Mouse (Mus musculus): ENCODE measurements at regions not wholly inside any gene's neighbourhood (a gene's known extent, or its start where the extent isn't known, plus 50 kb on each side); places are given as distances from the start of the nearest gene placed in this dataset.
"Not testable (repeated sequence)": the region's sequence is repeated elsewhere in the genome, so short reads cannot be mapped to it uniquely, and the experiment has no call there.

DNA sequence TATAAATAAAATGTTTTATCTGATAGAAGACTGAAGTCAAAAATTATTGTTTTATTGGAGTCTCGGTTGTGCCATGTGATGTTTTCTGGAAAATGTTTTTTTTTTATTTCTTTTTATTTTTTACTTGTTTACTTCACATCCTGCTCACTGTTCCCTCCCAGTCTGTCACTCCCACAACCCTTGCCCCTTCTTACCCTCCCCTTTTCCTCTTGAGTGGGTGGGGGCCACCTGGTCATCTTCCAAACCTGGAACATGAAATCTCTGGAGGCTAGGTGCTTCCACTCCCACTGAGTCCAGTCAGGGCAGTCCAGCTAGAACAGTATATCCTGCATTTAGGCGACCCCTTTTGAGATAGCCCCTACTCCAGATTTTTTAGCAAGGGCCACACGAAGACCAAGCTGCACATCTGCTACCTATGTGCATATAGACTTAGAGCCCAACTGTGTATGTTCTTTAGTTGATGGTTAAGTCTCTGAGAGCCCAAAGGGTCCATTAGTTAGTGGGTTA is 98.3 kb upstream of the Gm21119 start:
- TF ChIP-seq CTCF (conservative IDR thresholded peaks at IDR 0.05; ENCODE audit: low read length); POU5F1 (IDR thresholded peaks at IDR 0.05; ENCODE audit: borderline replicate concordance, low read length): not testable (repeated sequence)

All from E14TG2a.4 (cell line).